Mouse (Mus musculus): ENCODE data around the gene Tnfrsf9. TPM values are rescaled to one million over a fixed set of nuclear protein-coding genes. Genes with fewer than 3 reads are reported as not detected.

Gene Tnfrsf9
- total RNA-seq, 2 experiments from 2014 or later, result 0.29 to 0.45 TPM

GRCm38 (mm10) chr4:150925923-150926322 is 11.6 kb downstream of the Tnfrsf9 start:
- intact Hi-C loops (cut with DNase I), result no loop called here
- no peak for DNase-seq

- intact Hi-C loops (cut with DNase I), result no loop called here
- no peak for DNase-seq
These were observed 12.8 kb downstream of the Tnfrsf9 start for GRCm38 (mm10) chr4:150926924-150927705.

- no peak for DNase-seq
- intact Hi-C loops (cut with DNase I), result no loop called here
These were observed 13.4 kb downstream of the Tnfrsf9 start for GRCm38 (mm10) chr4:150927789-150928188.

DNA sequence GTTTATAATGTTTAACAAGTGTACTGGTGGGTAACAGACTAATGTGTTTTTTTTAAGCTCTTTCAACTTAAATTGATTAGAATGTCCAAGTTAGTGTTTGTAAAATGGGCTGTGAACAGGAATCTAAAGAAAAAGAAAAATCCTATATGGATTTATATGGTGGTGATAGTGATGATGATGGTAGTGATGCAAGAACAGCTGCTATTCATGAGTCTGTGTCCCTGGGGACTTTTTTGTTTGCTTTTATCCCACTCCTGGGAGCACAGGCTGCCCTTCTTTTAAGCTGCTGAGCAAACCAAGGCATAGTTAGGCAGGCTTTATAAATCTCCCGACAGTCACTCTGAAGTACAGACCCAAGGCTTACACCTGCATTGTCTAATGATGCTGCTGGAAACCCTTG is 19.1 kb downstream of the Tnfrsf9 start:
- no peak for DNase-seq
- intact Hi-C loops (cut with DNase I), result no loop called here

DNA sequence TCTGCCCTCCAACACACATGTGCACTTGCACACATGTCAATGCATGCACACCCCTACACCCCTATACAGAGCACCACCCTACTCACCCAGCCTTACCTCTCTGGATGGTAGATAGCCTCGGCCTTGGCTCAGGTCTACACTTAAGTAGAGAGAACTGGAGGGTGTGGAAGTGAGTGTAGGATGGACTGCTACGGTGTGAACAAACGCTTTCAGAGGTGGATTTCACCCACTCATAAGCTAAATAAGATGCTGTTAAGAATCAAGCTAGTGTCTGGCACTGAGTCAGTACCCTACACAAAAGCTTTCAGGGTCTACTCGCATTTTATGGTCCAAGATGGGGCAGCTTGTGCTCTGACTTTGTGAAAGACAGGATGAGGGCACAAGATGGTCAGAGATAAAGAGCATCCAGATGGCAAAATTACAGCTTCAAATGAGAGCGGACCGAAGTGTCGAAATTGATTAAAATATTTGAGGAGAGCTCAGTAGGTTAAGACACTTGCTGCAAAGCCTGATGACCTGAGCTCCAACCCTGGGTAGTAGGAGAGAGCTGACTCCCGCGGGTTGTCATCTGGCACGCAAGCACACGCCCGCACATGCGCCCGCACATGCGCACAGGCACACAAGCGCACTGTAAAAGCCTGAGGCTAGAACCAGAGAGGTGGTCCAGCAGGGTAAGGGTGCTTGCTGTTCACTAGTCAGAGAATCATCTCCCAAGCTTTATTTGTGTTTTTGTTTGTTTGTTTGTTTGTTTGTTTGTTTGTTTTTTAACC is 23.1 kb downstream of the Tnfrsf9 start:
- DNase-seq, result peak; percentile 30 to 39
- intact Hi-C loops (cut with DNase I), result no loop called here

DNA sequence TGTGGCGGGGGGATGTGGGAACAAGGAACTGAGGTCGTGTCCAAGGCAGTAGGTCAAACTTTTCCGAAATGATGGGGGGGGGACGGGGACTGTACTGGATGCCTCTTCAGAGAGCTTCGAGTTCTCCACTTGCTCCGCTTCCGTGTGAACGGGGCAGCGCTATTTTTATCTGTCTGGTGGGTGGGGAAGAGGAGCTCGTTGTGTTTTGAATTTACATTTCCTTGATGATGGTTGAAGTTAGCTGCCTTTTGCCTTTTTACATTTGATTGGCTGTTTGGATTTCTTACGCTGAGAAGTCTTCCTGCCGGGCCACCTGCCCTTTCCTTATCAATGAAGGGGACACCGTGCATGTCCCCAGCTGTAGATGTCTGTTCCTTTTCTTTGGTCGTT is 23.7 kb downstream of the Tnfrsf9 start:
- intact Hi-C loops (cut with DNase I), result no loop called here
- no peak for DNase-seq

GRCm38 (mm10) chr4:150939991-150940651 is 25.8 kb downstream of the Tnfrsf9 start:
- intact Hi-C loops (cut with DNase I), result no loop called here
- DNase-seq, result no peak

- no peak for DNase-seq
- intact Hi-C loops (cut with DNase I), result no loop called here
These were observed 30.3 kb downstream of the Tnfrsf9 start for GRCm38 (mm10) chr4:150944707-150945106.

DNA sequence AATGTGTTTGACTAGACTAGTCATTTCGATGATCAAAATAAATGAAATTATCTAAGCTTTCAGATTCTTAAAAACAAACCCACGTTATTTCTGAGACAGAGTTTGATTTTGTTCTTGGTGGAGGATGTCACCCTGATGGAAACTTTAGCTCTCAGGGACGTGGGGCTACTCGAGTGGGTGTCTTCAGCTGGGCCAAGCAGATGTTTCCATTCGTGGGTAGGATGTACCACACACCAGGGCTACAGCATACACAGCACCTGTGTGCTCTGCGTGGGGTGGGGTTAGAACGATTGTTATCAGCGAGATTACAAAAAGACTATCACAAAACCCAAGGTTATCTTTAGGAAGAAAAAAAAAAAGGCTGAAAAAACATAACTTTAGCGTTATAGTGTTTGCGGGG is 36.6 kb downstream of the Tnfrsf9 start:
- intact Hi-C loops (cut with DNase I), result no loop called here
- DNase-seq, result no peak

DNA sequence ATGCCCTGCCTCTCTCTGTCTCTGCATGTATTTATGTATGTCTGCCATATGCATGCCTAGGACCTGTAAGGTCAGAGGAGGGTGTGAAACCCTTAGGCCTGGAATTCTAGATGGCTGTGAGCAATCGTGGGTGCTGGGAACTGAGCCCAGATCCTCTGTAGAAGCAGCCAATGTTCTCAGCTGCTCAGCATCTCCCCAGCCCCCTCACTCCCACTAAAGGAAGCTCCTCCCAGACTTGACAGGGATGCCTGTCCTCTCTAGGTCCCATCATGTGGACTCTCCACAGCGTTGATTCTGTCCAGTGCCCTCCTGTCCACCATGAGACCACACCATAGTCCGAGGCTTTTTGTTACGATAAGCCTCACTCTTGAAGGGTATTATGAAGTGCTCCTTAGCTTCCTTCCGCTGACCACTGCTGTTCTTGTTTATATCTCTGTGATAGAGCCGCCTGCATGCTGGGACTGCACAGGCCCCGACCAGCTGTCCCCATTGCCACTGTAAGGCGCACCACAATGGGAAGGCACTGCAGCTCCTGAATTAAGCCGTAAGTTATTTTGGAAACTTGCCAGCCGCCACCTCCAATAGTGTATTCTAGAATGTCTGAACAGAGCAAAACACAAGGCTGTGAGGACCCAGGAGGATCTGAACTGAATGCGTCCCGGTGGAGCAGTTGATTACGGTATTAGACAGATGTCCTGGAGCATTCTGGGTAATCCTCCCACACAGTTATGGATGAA is 42.2 kb downstream of the Tnfrsf9 start:
- intact Hi-C loops (cut with DNase I), result no loop called here
- peak in 1 of 2 experiments; percentile 4 for DNase-seq

- intact Hi-C loops (cut with DNase I), result no loop called here
- no peak for DNase-seq
These were observed 42.7 kb downstream of the Tnfrsf9 start for GRCm38 (mm10) chr4:150957106-150957458.

DNA sequence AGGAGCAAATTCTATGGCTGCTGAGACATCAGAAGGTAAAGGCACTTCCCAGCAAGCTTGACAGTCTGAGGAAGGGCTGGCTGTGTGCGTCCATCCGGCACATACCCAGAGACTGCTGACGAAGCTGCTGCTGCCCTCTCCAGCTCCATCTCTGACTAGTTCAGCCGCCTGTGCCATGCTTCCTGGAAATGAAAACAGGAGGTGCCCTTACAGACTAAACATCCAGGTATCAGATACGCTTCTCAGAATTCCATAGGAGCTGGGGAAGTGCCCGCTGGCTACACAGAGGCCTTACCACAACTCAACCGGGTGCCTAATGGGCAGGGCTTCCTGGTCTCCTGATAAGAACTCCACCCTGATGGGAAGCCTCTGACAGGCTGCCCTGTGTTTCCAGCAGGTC is 44.2 kb downstream of the Tnfrsf9 start:
- intact Hi-C loops (cut with DNase I), result no loop called here
- no peak for DNase-seq

DNA sequence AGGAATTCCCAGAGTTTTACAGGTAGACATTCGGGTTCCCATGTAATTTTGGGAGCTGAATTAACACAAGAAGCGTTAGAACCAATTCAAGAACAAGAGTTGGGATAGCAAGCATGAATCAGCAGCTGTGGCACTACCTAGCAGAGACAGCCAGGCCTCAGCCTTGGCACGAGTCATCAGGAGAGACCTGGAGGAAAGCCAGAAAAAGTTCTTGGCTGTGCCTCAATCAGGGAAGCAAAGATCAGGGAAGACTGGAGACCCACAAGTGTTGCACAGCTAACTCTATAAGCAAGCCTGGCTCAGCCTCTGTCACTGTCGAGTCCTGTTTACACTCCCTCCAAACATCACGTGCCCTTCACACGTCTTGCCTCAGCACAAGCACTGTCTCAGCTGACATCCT is 47.9 kb downstream of the Tnfrsf9 start:
- intact Hi-C loops (cut with DNase I), result no loop called here
- peak; percentile 10 to 39 for DNase-seq

GRCm38 (mm10) chr4:150963711-150964110 is 49.3 kb downstream of the Tnfrsf9 start:
- intact Hi-C loops (cut with DNase I), result no loop called here
- DNase-seq, result peak in 1 of 2 experiments; percentile 10

DNA sequence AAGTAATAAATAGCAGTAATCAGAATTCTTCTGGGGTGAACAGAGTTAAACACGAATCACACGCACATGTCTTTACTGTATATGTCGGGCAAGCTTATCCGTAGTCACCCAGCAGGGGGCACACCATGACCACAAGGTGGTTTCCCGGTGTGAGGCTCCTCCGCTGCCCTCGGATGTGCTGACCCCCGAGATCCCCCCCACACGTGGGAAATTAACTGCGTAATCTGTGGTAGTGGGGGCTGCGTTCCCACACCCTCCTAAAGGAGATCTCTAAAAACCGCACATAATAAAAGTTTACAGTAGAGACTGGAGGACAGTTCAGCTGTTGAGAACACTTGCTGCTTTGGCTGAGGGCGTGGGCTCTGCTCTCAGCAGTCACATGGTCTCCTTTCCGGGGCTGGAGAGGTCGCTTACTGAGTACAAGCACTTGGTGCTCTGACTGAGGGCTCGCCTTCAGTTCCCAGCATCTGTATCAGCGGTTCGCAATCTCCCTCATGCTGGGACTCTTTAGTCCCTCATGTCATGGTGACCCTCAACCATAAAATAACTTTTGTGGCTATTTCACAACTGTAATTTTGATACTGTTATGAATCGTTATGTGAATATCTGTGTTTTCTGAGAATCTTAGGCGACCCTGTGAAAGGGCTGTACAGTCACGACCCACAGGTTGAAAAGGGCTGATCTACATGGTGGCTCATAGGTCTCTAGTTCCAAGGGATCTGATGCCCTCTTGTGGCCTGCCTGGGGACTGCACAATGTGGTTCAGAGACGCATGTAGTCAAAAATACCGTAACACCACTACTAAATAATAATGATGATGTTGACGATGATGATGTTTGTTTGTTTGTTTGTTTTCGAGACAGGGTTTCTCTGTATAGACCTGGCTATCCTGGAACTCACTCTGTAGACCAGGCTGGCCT is 50.5 kb downstream of the Tnfrsf9 start:
- intact Hi-C loops (cut with DNase I), result loop anchor here (1.0 to 5.0 kb wide), 2 partner anchors 177 to 309 kb away; no protein-coding TSS in a partner anchor
- peak; percentile 83 to 92 for DNase-seq

DNA sequence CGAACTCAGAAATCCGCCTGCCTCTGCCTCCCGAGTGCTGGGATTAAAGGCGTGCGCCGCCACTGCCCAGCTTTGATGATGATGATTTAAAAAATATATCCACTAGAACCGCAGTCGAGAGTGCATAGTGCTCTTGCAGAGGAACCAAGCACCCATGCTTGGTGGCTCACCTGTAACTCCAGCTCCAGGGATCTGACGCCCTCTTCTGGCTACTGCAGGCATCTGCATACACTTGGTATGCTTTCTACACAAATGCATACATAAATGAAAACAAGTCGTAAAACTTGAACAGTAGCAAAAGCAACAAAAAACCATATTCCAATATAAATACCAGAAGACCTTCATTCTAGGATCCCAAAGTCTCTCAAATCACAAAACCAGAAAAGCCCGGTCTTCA is 51.2 kb downstream of the Tnfrsf9 start:
- intact Hi-C loops (cut with DNase I), result loop anchor here (1.0 to 5.0 kb wide), 2 partner anchors 177 to 309 kb away; no protein-coding TSS in a partner anchor

DNA sequence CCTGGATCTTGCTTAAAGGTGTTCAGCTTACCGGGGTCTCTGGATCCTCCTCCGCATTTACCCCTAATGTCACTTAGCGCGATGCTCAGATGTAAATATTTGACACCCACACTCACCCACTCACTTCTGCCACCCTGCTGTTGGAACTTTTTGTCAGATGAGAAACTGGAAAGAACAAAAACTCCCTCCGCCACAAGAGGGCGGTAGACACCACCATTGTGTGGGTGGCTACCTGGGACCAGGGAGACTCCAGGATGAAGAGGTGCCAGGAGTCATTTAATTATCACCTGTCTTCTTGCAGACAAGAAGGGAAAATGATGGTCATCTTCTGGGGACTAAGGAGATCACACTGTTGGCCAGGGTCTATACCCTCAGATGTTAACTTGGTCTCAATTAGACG is 52.2 kb downstream of the Tnfrsf9 start:
- DNase-seq, result peak; percentile 49 to 78
- intact Hi-C loops (cut with DNase I), result loop anchor here (2.0 to 5.0 kb wide), 2 partner anchors 104 to 176 kb away; no protein-coding TSS in a partner anchor

More for the DNA sequence above, 51.2 kb downstream of the Tnfrsf9 start:
- DNase-seq, result no peak

- no peak for DNase-seq
- intact Hi-C loops (cut with DNase I), result loop anchor here (5.0 kb wide), 1 partner anchor 173 kb away; no protein-coding TSS in a partner anchor
These were observed 54.6 kb downstream of the Tnfrsf9 start for GRCm38 (mm10) chr4:150968956-150969355.

GRCm38 (mm10) chr4:150973264-150973663 is 58.9 kb downstream of the Tnfrsf9 start:
- no peak for DNase-seq
- intact Hi-C loops (cut with DNase I), result no loop called here
